Mouse (Mus musculus) Patski (cell line): ENCODE measurements at regions not wholly inside any gene's neighbourhood (a gene's known extent, or its start where the extent isn't known, plus 50 kb on each side); places are given as distances from the start of the nearest gene placed in this dataset.

Experiments
- ATAC-seq: fragments of 100-300 bp; one replicate; pipeline ENCODE4 v1.8.0; 2021
- CTCF ChIA-PET: fragments of 350-600 bp; sonication (Branson Sonifier 250); formaldehyde crosslinking; loops from one replicate; lab custom pipeline; 2022; ENCODE audit warnings: inconsistent platforms; lab: Charles Lee
- POLR2A ChIA-PET: fragments of 350-600 bp; sonication (Branson Sonifier 250); formaldehyde crosslinking; loops from one replicate; lab custom pipeline; 2022; ENCODE audit warnings: antibody characterized with exemption, inconsistent platforms; lab: Charles Lee
- DNase-seq: peaks from one replicate; pipeline ENCODE4 v3.0.0-alpha.2; 2011; ENCODE audit warnings: low read depth, low spot score
- H3K27me3 ChIP-seq: fragments of 371-371 bp; one replicate; pipeline ENCODE4 v1.5.1; 2021
- CTCF ChIP-seq: fragments of 100-300 bp; IDR thresholded peaks from one replicate; pipeline ENCODE4 v1.5.1; 2021
- in situ Hi-C: fragments of 300-500 bp; cut with MboI; formaldehyde crosslinking; loops from 3 replicates; pipeline ENCODE4 v1.11.1; 2018; ENCODE audit warnings: low pct_unique_long_range_greater_than_20kb, mixed read lengths

GRCm38 (mm10) chr13:53717582-53717981 is 244.7 kb upstream of the Msx2 start:
- DNase-seq, result no peak
- no peaks in the 10 kb centered on the region for H3K27me3 ChIP-seq
- in situ Hi-C loops, result no loop called here
- no peak for TF ChIP-seq CTCF
- ChIA-PET POLR2A (no interaction called here), CTCF (no interaction called here)
- ATAC-seq, result no peak

GRCm38 (mm10) chr13:53717086-53717485 is 244.2 kb upstream of the Msx2 start:
- no peak for TF ChIP-seq CTCF
- no peaks in the 10 kb centered on the region for H3K27me3 ChIP-seq
- in situ Hi-C loops, result no loop called here
- ATAC-seq (no peak), DNase-seq (no peak)
- ChIA-PET CTCF (no interaction called here), POLR2A (no interaction called here)

- CTCF ChIA-PET, result interaction anchor here (0.6 to 1.1 kb wide), 2 partner anchors 13 to 20 kb away, joined by 3 read pairs; no protein-coding TSS in a partner anchor
- in situ Hi-C loops, result no loop called here
- no peaks in the 10 kb centered on the region for H3K27me3 ChIP-seq
- TF ChIP-seq CTCF, result no peak
- no peak for ATAC-seq
- POLR2A ChIA-PET, result no interaction called here
- DNase-seq, result no peak
Observed at GRCm38 (mm10) chr13:53709062-53709461, 236.2 kb upstream of the Msx2 start.

- ATAC-seq (no peak), DNase-seq (no peak)
- ChIA-PET CTCF (no interaction called here), POLR2A (no interaction called here)
- in situ Hi-C loops, result no loop called here
- no peak for TF ChIP-seq CTCF
- H3K27me3 ChIP-seq, result no peaks in the 10 kb centered on the region
Observed at GRCm38 (mm10) chr13:53707548-53707947, 234.7 kb upstream of the Msx2 start.

GRCm38 (mm10) chr13:53704104-53704503 is 231.2 kb upstream of the Msx2 start:
- CTCF ChIA-PET, result no interaction called here
- TF ChIP-seq CTCF, result no peak
- H3K27me3 ChIP-seq, result no peaks in the 10 kb centered on the region
- DNase-seq, result no peak
- POLR2A ChIA-PET, result no interaction called here
- no peak for ATAC-seq
- in situ Hi-C loops, result no loop called here

- DNase-seq (no peak), ATAC-seq (no peak)
- no peak for TF ChIP-seq CTCF
- CTCF ChIA-PET, result no interaction called here
- POLR2A ChIA-PET, result interaction anchor here (0.7 kb wide), 1 partner anchor 58 kb away, joined by 4 read pairs; no protein-coding TSS in a partner anchor
- in situ Hi-C loops, result no loop called here
- H3K27me3 ChIP-seq, result peaks cover 6% of the 10 kb centered on the region
Observed at GRCm38 (mm10) chr13:53700236-53700635, 227.4 kb upstream of the Msx2 start.

- no peak for TF ChIP-seq CTCF
- H3K27me3 ChIP-seq, result peaks cover 6% of the 10 kb centered on the region
- POLR2A ChIA-PET, result no interaction called here
- ATAC-seq, result no peak
- no peak for DNase-seq
- CTCF ChIA-PET, result no interaction called here
- in situ Hi-C loops, result no loop called here
Observed at GRCm38 (mm10) chr13:53697954-53698353, 225.1 kb upstream of the Msx2 start.

GRCm38 (mm10) chr13:53695385-53695784 is 222.5 kb upstream of the Msx2 start:
- peaks cover 6% of the 10 kb centered on the region for H3K27me3 ChIP-seq
- ATAC-seq (no peak), DNase-seq (no peak)
- TF ChIP-seq CTCF, result no peak
- in situ Hi-C loops, result no loop called here
- ChIA-PET POLR2A (no interaction called here), CTCF (no interaction called here)

DNA sequence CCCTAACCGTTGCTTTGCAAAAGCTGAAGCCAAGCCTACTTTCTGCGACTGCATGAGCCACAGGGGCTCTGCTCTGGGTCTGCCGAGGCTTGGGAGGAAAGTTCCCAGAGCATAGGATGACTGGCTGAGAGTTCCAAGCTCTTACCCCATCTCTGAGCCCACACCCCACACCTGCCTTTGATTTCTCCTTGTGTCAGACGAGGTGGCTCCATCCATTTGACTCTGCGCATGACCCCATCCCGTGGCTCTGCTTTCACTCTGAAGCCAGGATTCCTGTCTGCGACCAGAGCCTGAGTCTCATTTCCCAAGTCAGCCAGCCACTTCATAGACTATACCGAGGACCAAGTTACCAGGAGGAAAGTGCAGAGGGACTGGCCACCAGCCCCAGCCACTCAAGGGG is 216.1 kb upstream of the Msx2 start:
- ChIA-PET CTCF (no interaction called here), POLR2A (no interaction called here)
- no peak for ATAC-seq
- TF ChIP-seq CTCF, result no peak
- no peak for DNase-seq
- H3K27me3 ChIP-seq, result no peaks in the 10 kb centered on the region
- in situ Hi-C loops, result no loop called here

DNA sequence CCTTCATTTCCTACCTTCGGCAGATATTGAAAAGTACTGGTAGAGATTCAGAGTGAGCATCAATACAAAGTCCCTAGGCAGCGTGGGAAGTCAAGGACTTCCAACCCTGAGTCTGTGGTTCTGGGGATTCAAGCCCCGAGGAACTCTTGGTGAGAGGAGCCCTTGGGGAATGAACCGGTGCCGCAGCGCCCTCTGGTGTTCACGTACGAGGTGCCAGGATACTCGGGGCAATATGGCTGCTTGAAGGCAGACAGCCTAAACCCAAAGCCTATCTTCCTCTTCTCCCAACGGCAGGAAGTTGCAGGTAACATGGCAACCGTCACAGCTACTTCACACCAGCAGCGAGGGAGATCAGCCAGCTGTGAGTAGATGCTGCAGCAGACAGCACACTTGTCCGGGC is 215.6 kb upstream of the Msx2 start:
- ChIA-PET POLR2A (no interaction called here), CTCF (no interaction called here)
- ATAC-seq (peak; percentile 83), DNase-seq (no peak)
- H3K27me3 ChIP-seq, result no peaks in the 10 kb centered on the region
- in situ Hi-C loops, result no loop called here
- TF ChIP-seq CTCF, result peak; percentile 87

GRCm38 (mm10) chr13:53684498-53684897 is 211.6 kb upstream of the Msx2 start:
- TF ChIP-seq CTCF, result no peak
- in situ Hi-C loops, result loop anchor here (5.0 kb wide), 1 partner anchor 232 kb away; no protein-coding TSS in a partner anchor
- ChIA-PET CTCF (no interaction called here), POLR2A (no interaction called here)
- no peaks in the 10 kb centered on the region for H3K27me3 ChIP-seq
- DNase-seq (no peak), ATAC-seq (no peak)

- no peak for TF ChIP-seq CTCF
- POLR2A ChIA-PET, result no interaction called here
- in situ Hi-C loops, result no loop called here
- CTCF ChIA-PET, result interaction anchor here (1.0 to 1.2 kb wide), 2 partner anchors 11 to 19 kb away, joined by 3 to 5 read pairs; no protein-coding TSS in a partner anchor
- H3K27me3 ChIP-seq, result no peaks in the 10 kb centered on the region
- ATAC-seq (no peak), DNase-seq (no peak)
Observed at GRCm38 (mm10) chr13:53677187-53677586, 204.3 kb upstream of the Msx2 start.
